Mouse (Mus musculus) embryo, embryonic 9.5 days (tissue): ENCODE results near the gene Hspa1a.
"Not testable (repeated sequence)": the region's sequence is repeated elsewhere in the genome, so short reads cannot be mapped to it uniquely, and the experiment has no call there.

Source experiments
- DNase-seq: peaks from one replicate; pipeline ENCODE4 v3.0.0-alpha.2; 2017; ENCODE audit errors: extremely low spot score

The Hspa1a gene

GRCm38 (mm10) chr17:34972069-34972749, at the start of gene Hspa1a, which contains the start of gene Hspa1l:
TSS of gene Hspa1a (minus strand) at chr17:34972156.
TSS of gene Hspa1l (plus strand) at chr17:34972703.
- DNase-seq = peak; percentile 77

GRCm38 (mm10) chr17:35021163-35021808, 49.3 kb upstream of the Hspa1a start:
- DNase-seq = peak; percentile 92

GRCm38 (mm10) chr17:35020551-35020950, 48.6 kb upstream of the Hspa1a start:
- no peak for DNase-seq

- DNase-seq = no peak
These were observed 47.9 kb upstream of the Hspa1a start for GRCm38 (mm10) chr17:35019894-35020293.

- DNase-seq = no peak
These were observed 46.2 kb upstream of the Hspa1a start for GRCm38 (mm10) chr17:35018171-35018570.

- DNase-seq = no peak
These were observed 45.7 kb upstream of the Hspa1a start for GRCm38 (mm10) chr17:35017706-35018030.

GRCm38 (mm10) chr17:35016791-35017705, 45.1 kb upstream of the Hspa1a start:
- DNase-seq = no peak

GRCm38 (mm10) chr17:35016376-35016775, 44.4 kb upstream of the Hspa1a start, which contains the start of gene Vwa7:
TSS of gene Vwa7 (plus strand) at chr17:35016579.
- DNase-seq = no peak

GRCm38 (mm10) chr17:35015296-35015695, 43.3 kb upstream of the Hspa1a start:
- DNase-seq = no peak

GRCm38 (mm10) chr17:35013221-35013620, 41.3 kb upstream of the Hspa1a start:
- no peak for DNase-seq

- no peak for DNase-seq
These were observed 40.5 kb upstream of the Hspa1a start for GRCm38 (mm10) chr17:35012430-35012829.

- DNase-seq = no peak
These were observed 39.5 kb upstream of the Hspa1a start for GRCm38 (mm10) chr17:35011440-35011839.

- DNase-seq = no peak
These were observed 37.6 kb upstream of the Hspa1a start for GRCm38 (mm10) chr17:35009586-35009985.

GRCm38 (mm10) chr17:35007387-35007991, 35.5 kb upstream of the Hspa1a start:
- DNase-seq = no peak

GRCm38 (mm10) chr17:35005902-35006301, 33.9 kb upstream of the Hspa1a start:
- not testable (repeated sequence) for DNase-seq

- DNase-seq = no peak
These were observed 33.2 kb upstream of the Hspa1a start for GRCm38 (mm10) chr17:35005158-35005557.

- DNase-seq = no peak
These were observed 32.2 kb upstream of the Hspa1a start for GRCm38 (mm10) chr17:35004075-35004717.

- no peak for DNase-seq
These were observed 31.3 kb upstream of the Hspa1a start for GRCm38 (mm10) chr17:35003022-35003838.

GRCm38 (mm10) chr17:35002153-35002865, 30.4 kb upstream of the Hspa1a start:
- no peak for DNase-seq
